Mouse (Mus musculus) brain, embryonic 14.5 days (tissue): ENCODE measurements at regions not wholly inside any gene's neighbourhood (a gene's known extent, or its start where the extent isn't known, plus 50 kb on each side); places are given as distances from the start of the nearest gene placed in this dataset.

Experiments used
- CTCF ChIP-seq: fragments of 200-500 bp; IDR thresholded peaks from 2 replicates; pipeline ENCODE4 v1.5.1; 2012; ENCODE audit warnings: inconsistent platforms, mild to moderate bottlenecking, moderate library complexity, borderline replicate concordance; ENCODE audit not compliant: insufficient read depth, insufficient read length; ENCODE audit errors: extremely low read depth
- POLR2A ChIP-seq: fragments of 200-500 bp; IDR thresholded peaks from 2 replicates; pipeline ENCODE4 v1.6.1; 2012; ENCODE audit warnings: mild to moderate bottlenecking, inconsistent platforms, borderline replicate concordance; ENCODE audit not compliant: poor library complexity, insufficient read depth, insufficient read length, severe bottlenecking; ENCODE audit errors: extremely low read depth

DNA sequence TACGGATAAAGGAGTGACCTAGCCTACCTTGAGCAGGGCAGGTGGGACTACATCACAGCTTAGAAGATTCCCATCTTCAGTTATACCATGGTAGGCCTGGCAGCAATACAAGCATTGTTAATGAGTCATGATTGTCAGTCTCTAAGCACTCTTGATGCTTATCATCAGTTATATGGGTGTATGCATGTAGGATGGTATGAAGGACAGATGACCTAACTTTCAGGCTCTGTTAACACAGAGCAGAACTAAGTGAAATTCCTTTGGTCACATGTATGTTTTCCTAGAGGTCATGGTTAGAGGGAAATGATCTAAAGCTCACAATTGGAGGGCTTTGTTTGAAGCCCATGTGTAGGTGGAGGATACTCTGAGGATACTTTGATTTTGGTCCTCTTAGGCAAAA is 121.9 kb upstream of the Rab39b start:
- TF ChIP-seq CTCF (no peak), POLR2A (no peak)
